Mouse (Mus musculus) urinary bladder, postnatal 4 days (tissue): ENCODE data around the gene Fbxo21.

Experiments used
- DNase-seq, 2 experiments: peaks; one replicate each; pipeline ENCODE4 v3.0.0; 2021 to 2022; ENCODE audit warnings: low spot score in 2 of 2

The Fbxo21 gene

DNA sequence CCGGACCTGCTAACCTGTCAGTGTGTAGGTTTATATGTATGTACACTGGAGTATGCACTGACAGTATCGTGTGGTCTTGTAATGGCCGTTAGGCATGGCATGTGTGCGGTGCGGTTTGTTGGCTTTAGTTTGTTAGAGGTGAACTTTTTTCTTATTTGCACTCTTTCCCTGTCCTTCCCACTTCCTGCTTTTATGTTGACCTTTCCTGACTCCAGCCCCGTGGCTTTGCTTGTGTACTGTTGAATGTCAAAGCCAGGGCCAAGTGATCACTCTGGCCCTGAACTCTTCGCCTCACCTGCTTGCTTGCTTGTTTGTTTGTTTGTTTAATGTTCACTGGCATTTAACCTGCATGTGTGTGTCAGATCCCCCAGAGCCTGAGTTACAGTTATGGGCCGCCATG, 4.4 kb downstream of the Fbxo21 start:
- no peak for DNase-seq

- no peak for DNase-seq
Observed at GRCm38 (mm10) chr5:117981943-117982342, 5.4 kb downstream of the Fbxo21 start.

DNA sequence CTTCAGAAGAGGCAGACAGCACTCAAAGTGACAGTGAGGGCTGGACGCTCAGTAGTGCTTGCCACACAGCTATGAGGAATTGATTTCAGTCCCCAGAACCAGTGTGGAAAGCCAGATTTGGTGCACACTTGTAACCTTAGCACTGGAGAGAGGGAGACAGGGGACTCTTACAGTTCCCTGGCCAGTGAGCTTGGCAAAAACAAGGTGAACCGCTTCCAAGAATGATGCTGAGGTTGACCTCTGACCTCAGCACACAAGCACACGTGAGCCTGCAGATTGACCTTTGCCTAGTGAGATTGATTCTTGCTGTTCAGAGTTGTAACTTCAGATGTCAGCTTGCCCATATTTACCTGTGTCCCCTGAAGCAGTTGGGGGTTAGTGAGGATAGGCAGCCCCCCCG, 9.8 kb downstream of the Fbxo21 start:
- no peak for DNase-seq

DNA sequence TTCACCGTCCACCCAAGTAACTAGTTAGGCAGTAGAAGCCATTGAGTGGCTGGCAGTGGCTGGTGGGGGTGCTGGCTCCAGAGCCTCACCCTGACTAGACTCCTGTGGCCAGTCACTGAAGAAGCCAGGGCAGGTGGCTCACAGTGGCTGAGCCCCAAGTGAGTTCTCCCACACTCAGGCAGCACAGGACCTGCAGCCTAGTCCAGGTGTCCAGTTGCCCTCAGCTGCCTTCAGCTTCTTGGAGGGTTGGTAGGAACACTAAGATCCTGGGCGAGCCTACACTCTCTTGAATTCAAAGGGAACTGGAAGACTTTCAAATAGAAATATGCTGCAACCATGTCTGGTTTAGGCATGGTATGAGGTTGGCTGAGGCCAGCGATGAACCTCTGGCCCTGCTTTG, 11.4 kb downstream of the Fbxo21 start:
- no peak for DNase-seq

DNA sequence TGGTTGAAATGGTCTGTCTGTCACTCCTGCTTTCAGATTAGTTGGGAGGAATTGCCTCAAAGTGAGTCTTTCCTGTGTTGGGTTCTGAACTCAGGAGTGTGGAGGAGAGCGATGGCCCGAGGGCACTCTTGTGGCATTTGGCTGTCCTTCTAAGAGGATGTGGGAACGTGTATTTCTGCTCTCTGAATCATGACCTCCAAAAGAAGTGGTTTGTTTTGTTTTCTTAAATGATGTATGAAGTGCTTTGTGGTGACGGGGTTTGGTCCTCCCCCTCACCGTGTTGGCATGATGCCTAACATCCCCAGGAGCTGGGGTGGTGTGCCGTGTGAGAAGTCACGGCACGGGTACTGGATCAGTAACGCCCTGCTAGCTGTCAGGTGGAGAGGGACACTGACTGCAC, 11.8 kb downstream of the Fbxo21 start:
- DNase-seq: no peak

DNA sequence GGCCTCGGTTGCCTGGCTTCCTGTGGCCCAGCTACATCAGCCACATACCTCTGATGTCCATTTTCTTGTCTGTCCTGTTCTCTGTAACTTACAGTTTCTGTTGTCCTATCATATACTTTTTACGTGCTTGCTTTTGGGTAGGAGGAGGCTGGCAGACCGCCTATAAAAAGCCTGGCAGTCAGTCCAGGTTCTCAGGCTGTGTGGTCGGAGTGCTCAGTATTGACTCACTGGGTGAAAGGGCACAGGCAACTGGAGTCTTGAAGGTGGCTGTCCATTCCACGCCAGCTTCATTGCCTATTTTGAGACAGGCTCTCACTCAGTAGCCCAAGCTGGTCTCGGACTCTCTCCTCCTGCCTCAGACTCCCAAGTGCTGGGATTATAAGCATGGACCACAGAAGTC, 13.2 kb downstream of the Fbxo21 start:
- DNase-seq: no peak

DNA sequence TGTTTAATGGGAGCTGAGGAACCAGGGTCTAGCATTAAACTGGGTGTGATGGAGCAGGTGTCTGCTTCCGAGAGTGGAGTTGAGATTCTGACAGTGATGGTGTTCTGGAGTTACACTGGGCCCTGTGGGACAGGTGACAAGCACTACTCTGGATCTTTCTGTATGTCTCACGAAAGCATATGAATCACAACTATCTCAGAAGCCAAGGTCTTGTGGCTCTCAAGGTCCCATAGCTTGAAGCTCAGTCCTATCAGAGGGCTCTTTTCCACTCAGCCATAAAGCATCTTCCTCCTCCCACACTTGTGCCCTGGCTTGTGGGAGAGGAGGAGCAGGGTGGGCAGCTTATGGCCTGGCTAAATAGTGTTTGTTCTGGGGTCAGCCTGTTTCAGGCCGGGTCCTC, 14.4 kb downstream of the Fbxo21 start:
- DNase-seq: no peak

DNA sequence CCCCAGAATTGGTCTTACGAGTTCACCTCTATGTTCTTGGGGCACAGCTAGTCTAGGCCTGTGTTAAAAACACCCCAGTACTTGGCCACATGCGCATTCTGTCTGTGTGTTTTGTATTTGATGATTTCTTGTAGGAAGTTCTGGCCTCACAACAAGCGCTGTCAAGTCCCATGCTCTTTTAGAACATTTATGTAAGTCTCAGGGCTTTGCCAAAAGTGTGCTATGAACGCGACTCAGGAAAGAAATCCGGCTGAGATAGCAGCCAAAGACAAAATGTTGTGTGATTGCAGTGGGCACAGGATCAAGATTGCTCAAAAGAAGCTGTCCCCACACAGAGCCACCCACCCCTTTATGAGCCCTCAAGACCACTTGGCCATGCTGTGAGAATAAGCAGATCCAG, 17.0 kb downstream of the Fbxo21 start:
- no peak for DNase-seq

DNA sequence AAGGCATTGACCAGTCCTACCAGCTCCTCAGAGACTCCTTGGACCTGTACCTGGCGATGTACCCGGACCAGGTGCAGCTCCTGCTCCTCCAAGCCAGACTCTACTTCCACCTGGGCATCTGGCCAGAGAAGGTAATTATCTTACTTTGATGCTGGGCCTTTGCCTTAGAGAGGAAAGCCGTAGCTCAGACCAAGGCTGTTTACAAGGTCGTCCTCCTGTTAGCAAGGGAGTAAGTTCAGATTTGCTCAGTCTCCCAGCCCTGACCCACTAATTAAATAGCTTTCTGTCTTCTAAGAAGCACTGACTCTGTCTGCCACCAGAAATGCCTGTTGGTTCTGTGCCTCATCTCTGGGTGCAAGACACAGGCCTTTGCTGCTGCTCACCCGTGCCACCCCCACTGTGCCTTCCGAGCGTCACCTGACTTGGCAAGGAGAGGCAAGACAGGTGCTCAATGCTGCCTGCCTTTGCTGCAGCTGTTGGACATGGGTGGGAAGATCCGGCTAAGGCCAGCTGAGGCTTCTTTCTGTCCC, 18.9 kb downstream of the Fbxo21 start:
- no peak for DNase-seq

- no peak for DNase-seq
Observed at GRCm38 (mm10) chr5:117995911-117996310, 19.4 kb downstream of the Fbxo21 start.

DNA sequence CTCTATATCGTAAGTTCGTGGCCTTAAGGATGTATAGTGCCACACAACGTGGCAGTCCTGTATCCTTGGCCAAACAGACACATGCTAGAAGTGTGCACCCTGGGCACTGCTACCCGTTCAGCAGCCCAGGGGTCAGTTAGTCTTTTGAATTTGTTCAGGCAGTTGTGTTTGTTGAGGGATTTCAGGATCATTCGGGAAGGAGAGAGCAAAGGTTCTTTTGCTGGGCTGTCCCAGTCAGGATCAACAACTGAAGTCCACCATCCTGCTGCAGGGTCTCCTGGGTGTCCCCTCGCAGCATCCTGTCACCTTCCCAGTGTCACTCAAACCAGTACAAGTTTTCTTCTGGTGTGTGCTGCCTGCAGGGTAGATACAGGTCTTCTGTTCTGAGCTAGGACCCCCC, 20.1 kb downstream of the Fbxo21 start:
- DNase-seq: no peak

DNA sequence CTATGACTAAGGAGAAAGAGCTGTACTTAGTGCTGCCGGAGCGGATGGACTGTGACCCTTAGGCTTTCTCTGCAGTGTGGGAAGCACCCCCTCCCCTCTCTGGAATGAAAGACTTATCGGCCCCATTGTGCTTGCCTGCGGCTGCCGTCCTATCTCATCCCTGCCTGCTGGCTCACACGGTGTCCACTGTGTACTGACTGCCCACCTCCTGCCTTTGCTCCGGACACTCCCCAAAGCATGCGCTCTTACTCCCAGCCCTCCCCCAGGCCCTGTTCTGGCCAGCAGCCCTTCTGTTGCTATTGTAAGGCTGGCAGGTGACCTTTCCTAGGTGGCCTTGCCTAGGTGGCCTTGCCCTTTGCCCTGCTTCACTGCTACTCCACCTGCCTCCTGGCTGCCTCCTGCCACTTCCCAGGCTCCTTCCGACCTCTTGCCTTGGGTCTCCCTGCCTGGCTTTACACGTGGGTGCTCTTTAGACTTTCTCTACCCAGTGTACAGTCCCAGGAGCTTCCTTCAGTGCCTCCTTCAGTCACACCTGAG, 21.0 kb downstream of the Fbxo21 start:
- no peak for DNase-seq

- no peak for DNase-seq
Observed at GRCm38 (mm10) chr5:117999061-117999460, 22.5 kb downstream of the Fbxo21 start.

- no peak for DNase-seq
Observed at GRCm38 (mm10) chr5:117999584-117999983, 23.1 kb downstream of the Fbxo21 start.

- DNase-seq: peak; percentile 40 to 73
Observed at GRCm38 (mm10) chr5:118002059-118002458, 25.5 kb downstream of the Fbxo21 start.

- no peak for DNase-seq
Observed at GRCm38 (mm10) chr5:118004619-118005018, 28.1 kb downstream of the Fbxo21 start.

GRCm38 (mm10) chr5:118005728-118006127, 29.2 kb downstream of the Fbxo21 start:
- no peak for DNase-seq

DNA sequence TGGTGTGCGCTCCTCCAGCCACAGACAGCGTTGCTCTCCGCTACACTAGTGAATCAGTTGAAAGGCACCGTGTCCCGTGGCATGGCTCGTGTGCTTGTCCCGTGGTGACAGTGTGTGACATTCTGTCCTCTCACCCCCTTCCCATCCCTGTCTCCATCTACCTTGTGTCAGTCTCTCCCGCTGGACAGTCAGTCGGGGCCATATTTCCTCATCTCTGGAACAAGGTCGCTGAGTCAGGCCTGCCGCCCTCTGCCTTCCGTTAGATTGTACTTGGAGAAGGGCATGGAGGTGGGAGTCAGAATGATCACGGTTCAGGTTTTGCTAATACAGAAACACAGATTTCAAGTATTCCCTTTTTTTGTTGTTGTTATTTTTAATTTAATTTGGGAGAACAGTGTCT, 31.8 kb downstream of the Fbxo21 start:
- no peak for DNase-seq

DNA sequence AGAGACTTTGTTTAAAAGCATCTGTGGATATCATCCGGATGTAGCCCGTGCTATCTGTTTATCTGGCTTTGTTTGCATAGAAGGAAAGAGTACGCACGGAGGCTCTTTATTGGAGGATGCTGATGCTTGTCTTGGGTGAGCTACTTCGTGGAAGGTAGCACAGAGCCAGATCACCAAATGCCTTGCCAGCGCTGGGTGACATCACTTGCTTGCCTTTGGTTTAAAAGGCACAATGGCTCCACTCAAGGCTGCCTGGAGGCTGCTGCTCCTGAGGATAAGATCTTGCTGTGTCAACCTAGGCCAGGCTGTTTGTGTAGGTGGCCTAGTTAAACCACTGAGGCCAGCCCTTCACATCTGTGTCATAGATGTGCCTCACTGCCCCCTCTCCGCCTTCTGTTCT, 34.3 kb downstream of the Fbxo21 start:
- DNase-seq: no peak

- DNase-seq: no peak
Observed at GRCm38 (mm10) chr5:118011796-118012195, 35.3 kb downstream of the Fbxo21 start.

DNA sequence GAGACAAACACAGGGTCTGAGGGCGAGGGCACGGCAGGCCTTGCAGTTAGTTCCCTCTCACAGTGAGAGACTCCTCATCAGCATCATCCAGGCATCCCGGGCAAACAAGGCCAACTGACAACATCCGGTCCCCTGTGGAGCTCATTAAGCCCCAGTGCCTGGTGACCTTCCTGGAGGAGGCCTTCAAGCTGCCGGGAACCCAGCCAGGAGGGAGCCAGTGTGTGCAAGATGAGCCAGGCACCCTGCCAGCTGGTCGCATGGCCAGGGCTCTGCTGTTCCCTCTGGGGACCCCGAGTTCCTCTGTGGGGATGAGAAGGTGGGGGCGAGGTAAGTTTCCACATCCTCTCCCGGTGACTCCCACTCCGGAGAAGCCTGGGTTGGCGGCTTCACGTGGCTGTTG, 38.5 kb downstream of the Fbxo21 start:
- DNase-seq: peak; percentile 55 to 70

DNA sequence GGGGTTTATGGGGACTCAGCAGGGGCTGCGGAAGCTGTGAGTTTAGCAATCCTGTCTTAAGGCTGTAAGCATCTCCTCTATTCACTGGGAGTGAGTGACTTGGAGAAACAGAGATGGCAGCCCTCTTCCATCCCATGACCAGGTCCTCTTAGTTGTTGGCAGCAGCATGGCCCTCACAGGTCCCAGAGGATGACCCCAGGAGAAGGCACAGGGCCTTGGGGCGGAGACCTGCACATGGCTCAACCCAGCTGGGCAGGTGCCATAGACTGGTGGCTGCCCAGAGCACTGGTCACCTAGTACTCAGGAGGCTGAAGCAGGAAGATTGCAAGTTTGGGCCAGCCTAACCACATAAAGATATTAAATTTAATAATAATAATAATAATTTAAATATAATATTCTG, 39.1 kb downstream of the Fbxo21 start:
- DNase-seq: no peak

GRCm38 (mm10) chr5:118017527-118017926, 41.0 kb downstream of the Fbxo21 start:
- DNase-seq: no peak

DNA sequence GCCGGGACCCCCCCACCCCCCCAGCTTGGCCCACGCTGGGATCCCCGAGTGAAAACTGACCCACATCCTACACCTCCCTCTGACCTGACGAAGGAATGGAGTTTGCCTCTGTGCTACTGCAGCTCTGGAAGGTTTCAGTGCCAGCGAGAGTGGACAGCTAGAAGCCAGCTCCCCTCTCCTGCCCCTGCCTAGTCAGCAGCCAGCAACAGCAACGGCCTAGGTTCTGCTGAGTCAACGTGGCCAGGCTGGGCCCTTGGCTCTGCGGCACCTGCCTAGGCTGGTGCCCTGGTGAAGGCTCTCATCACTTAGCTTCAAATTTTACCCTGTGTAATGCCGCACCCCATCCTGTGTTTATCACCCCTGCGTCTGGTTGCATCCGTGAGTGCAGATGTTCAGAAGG, 43.4 kb downstream of the Fbxo21 start:
- no peak for DNase-seq
